Mouse (Mus musculus): Measurements from ENCODE around the gene Rnf207. TPM values are rescaled to one million over a fixed set of nuclear protein-coding genes. Genes with fewer than 3 reads are reported as not detected.

The Rnf207 gene
- polyA plus RNA-seq, 1 experiment from 2014 or later = 0.31 TPM

DNA sequence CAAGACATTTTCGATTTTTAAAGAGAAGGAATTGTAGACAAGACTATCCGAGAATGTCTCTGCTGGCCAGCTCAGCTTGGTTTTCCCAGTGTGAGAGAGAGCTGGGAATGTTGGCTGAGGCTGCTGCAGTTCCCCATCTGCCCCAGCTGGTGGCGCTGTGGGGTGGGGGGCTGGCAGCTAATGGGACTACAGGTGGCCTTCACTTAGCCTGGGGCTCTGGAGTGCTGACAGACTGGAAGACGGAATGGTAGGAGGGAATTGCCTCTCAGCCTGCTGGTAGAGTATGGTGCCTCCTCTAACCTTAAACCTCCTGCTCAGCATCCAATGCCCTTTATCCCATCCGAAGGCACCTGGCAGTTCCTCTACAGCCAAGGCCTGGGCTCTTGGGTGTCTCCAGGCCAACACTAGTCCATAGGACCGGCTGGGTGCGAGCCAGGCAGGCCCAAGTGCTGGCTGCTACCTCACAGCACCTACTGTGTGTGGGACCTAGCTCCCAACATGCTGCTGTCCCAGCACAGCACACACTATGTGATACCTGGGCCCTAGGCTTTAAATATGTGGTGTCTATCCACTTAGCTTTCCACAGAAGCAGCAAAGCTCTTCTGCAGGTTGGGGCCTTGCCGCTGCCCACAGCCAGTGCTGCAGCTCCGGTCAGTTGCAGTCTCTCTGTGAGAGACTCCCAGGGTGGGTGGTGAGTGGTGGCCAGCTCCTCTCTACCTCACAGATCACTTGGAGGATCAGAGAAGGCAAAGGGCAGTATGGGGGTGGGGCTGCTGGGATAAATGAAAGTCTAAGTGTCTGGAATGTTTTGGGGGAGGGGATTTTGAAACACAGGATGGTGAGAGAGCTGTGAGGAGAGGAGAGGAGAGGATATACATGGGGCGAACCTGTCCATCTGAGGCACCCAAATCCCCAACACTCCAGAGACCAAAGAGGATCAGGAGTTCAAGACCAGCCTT, 42.1 kb downstream of the Rnf207 start:
- H3K36me3 ChIP-seq = peaks cover 27% of the 10 kb centered on the region
- H3K4me3 ChIP-seq = no peak overlapping the region
- H3K4me2 ChIP-seq = no peak overlapping the region
- WGBS = 49% methylated on average over 10 of the region's 10 CpGs
- ATAC-seq (ENCODE audit: insufficient number of reproducible peaks, low FRiP score, low TSS enrichment, low read depth) = no peak
- no peaks in the 10 kb centered on the region for H3K9me3 ChIP-seq
- H3K27me3 ChIP-seq = peaks cover 35% of the 10 kb centered on the region
- no peak overlapping the region for H3K9ac ChIP-seq
- H3K4me1 ChIP-seq = peaks cover 49% of the 10 kb centered on the region
- no peak overlapping the region for H3K27ac ChIP-seq

DNA sequence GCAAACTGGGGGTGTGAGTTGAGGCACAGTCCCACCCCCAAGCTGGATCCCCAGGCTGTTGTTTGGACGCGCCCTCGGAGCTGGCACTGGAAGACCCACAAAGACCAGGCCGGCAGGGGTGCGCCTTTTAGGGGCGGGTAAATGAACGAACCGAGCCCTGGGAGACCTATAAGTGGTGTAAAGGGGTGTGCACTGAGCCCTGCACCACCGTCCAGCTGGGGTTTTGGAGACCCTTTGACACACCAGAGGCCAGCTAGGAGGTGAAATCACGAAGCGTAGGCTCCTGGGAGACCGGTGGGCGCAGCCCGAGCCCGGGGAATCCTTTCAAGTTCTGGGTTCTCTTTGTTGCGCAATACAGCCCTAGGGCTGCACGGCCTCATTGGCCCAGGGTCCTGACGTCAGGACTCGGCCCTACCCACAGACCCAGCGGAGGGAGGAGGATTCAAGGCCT, 44.1 kb downstream of the Rnf207 start:
- 3% methylated on average over 20 of the region's 20 CpGs for WGBS
- Histone ChIP-seq H3K27ac (peak overlapping the region; percentile 88), H3K4me1 (peaks cover 58% of the 10 kb centered on the region), H3K4me3 (peak overlapping the region; percentile 76), H3K27me3 (peaks cover 16% of the 10 kb centered on the region), H3K4me2 (peak overlapping the region; percentile 91), H3K36me3 (peaks cover 8% of the 10 kb centered on the region), H3K9ac (peak overlapping the region; percentile 87), H3K9me3 (no peaks in the 10 kb centered on the region)
- no peak for ATAC-seq (ENCODE audit: insufficient number of reproducible peaks, low FRiP score, low TSS enrichment, low read depth)

DNA sequence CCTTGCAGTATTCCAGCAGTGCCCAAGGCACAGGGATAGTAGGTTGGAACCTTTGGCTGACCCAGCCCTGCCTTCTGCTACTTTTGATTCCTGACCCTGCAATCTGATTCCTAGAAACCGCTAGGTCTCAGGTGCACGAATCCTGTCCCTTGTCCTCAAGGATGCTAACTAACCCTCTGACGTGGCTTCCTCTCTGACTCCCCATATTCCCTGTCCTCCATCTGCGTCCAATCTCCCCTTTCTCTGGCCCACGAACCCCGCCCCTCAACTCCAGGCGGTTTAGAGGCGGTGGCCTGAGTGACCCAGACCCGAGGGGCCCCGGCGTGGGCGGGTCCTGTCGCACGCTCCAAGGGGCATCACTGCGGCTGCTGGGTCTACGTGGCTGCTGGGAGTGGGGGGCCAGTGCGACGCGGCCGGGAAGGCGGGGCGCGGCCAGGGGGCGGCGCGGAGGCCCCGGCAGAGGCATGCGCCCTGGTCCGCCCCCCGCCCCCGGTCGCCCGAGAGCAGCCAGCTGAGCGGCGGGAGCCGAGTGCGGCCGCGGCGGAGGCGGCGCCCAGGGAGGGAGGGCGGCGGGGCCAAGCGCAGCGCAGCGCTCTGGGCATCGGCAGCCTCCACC, 45.1 kb downstream of the Rnf207 start, which contains the start of gene Gpr153:
Gpr153 (plus strand) TSS at position 612 of the 616 bp plus-strand sequence.
- Histone ChIP-seq H3K36me3 (0 out of 2 replicates have a peak, but pooled peaks cover under 1% of the 10 kb centered on the region), H3K27ac (peak within 1 kb of the TSS; percentile 88), H3K9me3 (no peaks in the 10 kb centered on the region), H3K4me2 (peak within 1 kb of the TSS; percentile 91), H3K4me3 (peak within 1 kb of the TSS; percentile 76), H3K27me3 (peaks cover 9% of the 10 kb centered on the region; the same call in 1 of the 2 replicates), H3K9ac (peak within 1 kb of the TSS; percentile 87), H3K4me1 (peaks cover 58% of the 10 kb centered on the region)
- ATAC-seq (ENCODE audit: insufficient number of reproducible peaks, low FRiP score, low TSS enrichment, low read depth) = peak; percentile 66
- WGBS = 2% methylated on average over 33 of the region's 48 CpGs

DNA sequence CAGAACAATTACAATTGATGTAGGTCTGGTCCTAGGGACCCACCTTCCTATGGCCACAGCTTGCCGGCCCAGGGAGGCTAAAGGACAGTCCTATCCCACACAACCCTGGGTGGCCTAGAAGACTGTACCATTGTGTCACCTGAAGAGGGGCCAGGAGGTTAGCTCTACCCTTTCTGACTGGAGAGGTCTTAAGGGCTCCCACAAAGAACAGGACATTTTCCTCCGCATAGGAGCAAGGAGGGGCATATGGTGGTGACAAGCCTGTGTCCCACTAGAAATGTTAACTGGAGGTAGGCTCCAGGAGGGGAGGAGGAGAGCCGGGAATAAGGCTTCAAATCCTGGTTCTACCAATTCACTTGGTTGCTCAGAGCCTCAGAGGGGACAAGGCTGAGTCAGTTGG, 45.6 kb downstream of the Rnf207 start:
- Histone ChIP-seq H3K27me3 (peaks cover 9% of the 10 kb centered on the region; the same call in 1 of the 2 replicates), H3K4me3 (peak overlapping the region; percentile 76), H3K4me1 (peaks cover 58% of the 10 kb centered on the region), H3K4me2 (peak overlapping the region; percentile 91), H3K9ac (no peak overlapping the region), H3K9me3 (no peaks in the 10 kb centered on the region), H3K27ac (peak overlapping the region; percentile 88), H3K36me3 (no peaks in the 10 kb centered on the region)
- WGBS = 42% methylated on average over 3 of the region's 3 CpGs
- ATAC-seq (ENCODE audit: insufficient number of reproducible peaks, low FRiP score, low TSS enrichment, low read depth) = no peak

DNA sequence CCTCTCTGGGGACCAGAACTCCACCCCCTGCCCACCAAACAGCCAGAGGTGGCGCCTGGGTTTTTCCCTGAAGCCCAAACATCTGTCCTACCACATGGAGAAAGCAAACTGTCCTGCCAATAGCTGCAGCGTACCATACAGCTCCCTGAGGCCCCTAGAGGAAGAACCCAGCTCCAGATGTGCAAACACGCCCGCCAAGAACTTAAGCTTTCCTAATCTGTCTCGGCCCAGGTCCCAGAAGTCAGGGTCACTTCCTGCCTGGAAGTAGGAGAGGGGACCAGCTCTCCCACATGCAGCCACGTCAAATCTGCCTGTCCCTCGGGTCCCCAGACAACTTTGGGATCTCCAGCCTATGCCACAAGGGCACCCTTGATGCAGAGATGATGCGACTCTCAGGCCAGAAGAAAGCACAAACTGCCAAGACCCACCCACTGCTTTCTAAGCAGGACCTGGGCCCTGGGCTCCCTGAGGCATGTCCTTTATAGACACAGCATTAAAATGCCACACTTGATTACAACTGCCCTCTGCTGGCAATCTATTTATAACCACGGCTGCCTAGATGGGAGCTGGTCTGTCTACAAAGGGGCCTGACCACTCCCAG, 46.2 kb downstream of the Rnf207 start:
- ATAC-seq (ENCODE audit: insufficient number of reproducible peaks, low FRiP score, low TSS enrichment, low read depth) = no peak
- peaks cover 9% of the 10 kb centered on the region; the same call in 1 of the 2 replicates for H3K27me3 ChIP-seq
- H3K4me3 ChIP-seq = no peak overlapping the region
- peaks cover 63% of the 10 kb centered on the region for H3K4me1 ChIP-seq
- peak overlapping the region; percentile 88 for H3K27ac ChIP-seq
- H3K9me3 ChIP-seq = no peaks in the 10 kb centered on the region
- WGBS = 14% methylated on average over 9 of the region's 9 CpGs
- no peaks in the 10 kb centered on the region for H3K36me3 ChIP-seq
- H3K9ac ChIP-seq = no peak overlapping the region
- no peak overlapping the region for H3K4me2 ChIP-seq

DNA sequence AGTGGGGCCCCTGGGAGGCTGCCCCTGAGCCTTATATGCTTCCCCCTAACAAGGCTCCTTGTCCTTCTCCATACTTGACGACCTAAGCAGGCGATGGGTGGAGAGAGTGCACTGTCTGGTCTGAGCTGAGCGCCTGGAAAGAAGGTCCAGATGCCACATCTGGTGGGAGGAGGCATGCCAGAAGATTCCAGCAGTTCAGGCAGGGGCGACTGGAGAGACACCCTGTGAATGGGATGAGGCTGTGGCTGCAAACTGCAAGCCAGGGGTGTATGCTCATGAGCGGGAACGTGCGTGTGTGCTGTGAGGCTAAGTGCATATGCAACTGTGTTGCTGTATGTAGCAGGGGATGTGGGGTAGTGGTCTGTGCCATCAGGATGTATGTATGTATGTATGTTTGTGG, 46.8 kb downstream of the Rnf207 start:
- H3K36me3 ChIP-seq = no peaks in the 10 kb centered on the region
- peaks cover 66% of the 10 kb centered on the region for H3K4me1 ChIP-seq
- no peak overlapping the region for H3K4me3 ChIP-seq
- H3K9ac ChIP-seq = no peak overlapping the region
- peak; percentile 26; the same call in 1 of the 2 replicates for ATAC-seq (ENCODE audit: insufficient number of reproducible peaks, low FRiP score, low TSS enrichment, low read depth)
- peak overlapping the region; percentile 88 for H3K27ac ChIP-seq
- H3K9me3 ChIP-seq = no peaks in the 10 kb centered on the region
- 39% methylated on average over 7 of the region's 7 CpGs for WGBS
- H3K4me2 ChIP-seq = no peak overlapping the region
- H3K27me3 ChIP-seq = peaks cover 9% of the 10 kb centered on the region; the same call in 1 of the 2 replicates

DNA sequence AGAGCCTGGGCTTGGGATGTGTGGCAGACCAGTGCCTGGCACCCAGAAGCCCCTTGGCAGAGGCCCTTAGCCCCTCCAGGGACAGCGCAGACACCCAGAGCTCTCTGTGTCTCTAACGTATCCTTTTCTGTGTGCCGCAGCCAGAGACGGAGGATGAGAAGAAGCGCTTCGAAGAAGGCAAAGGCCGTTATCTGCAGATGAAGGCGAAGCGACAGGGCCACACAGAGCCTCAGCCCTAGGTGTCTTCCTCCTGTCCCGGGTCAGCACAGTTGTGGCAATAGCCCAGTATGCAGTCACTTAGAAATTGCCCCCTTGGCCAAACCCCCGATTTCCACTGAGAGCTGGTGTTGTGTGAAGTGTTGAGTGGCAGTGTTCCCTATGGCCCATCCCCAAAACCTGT, 47.5 kb downstream of the Rnf207 start:
- Histone ChIP-seq H3K27me3 (peaks cover 5% of the 10 kb centered on the region; the same call in 1 of the 2 replicates), H3K4me1 (peaks cover 63% of the 10 kb centered on the region), H3K9me3 (no peaks in the 10 kb centered on the region), H3K4me3 (no peak overlapping the region), H3K9ac (no peak overlapping the region), H3K27ac (peak overlapping the region; percentile 88), H3K36me3 (no peaks in the 10 kb centered on the region), H3K4me2 (no peak overlapping the region)
- no peak for ATAC-seq (ENCODE audit: insufficient number of reproducible peaks, low FRiP score, low TSS enrichment, low read depth)
- 85% methylated on average over 11 of the region's 11 CpGs for WGBS

DNA sequence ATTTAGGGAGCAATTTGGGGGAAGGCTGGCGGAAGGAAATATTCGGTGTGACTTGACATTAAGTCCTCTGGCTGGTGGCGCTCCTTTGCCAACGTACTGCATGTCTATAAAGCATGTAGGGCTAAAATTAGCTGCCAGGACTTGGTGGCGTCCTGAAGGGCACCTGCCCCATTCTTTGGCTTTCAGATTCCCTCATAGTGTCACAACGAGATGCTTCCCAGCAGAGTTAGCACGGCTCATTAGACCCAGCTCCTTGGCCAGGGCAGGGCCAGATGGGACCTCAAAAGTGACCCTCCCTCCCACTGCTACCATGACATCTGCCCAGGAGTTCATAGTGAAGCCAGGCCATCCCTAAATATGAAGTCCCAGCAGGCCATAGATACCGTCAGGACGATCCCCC, 48.2 kb downstream of the Rnf207 start:
- no peaks in the 10 kb centered on the region for H3K36me3 ChIP-seq
- WGBS = 72% methylated on average over 9 of the region's 9 CpGs
- peaks cover 65% of the 10 kb centered on the region for H3K4me1 ChIP-seq

DNA sequence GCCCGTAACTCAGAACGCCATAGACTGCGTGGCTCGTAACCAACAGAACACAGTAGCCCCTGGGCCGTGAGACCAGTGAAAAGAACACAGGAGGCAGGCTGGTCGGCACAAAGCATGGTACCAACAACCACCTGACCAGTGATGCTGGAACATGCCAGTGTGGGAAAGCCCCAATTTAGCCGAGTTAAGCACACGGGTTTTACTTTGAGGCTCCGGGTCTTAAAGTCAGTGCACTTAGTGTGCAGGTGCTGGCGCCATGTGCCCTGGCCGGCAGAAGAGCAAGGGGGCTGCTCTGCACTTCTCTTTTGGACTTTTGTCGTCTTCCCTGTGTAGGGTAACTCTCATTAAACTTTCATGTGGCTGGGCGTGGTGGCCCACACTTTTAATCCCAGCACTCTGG, 48.8 kb downstream of the Rnf207 start:
- Histone ChIP-seq H3K27me3 (no peaks in the 10 kb centered on the region), H3K4me2 (no peak overlapping the region), H3K4me1 (peaks cover 62% of the 10 kb centered on the region), H3K4me3 (no peak overlapping the region), H3K9ac (no peak overlapping the region), H3K27ac (no peak overlapping the region), H3K36me3 (no peaks in the 10 kb centered on the region), H3K9me3 (no peaks in the 10 kb centered on the region)
- ATAC-seq (ENCODE audit: insufficient number of reproducible peaks, low FRiP score, low TSS enrichment, low read depth) = no peak
- 79% methylated on average over 13 of the region's 13 CpGs for WGBS

More for the DNA sequence above, 48.2 kb downstream of the Rnf207 start:
- no peak overlapping the region for H3K27ac ChIP-seq
- no peak overlapping the region for H3K4me2 ChIP-seq
- H3K9me3 ChIP-seq = no peaks in the 10 kb centered on the region
- peaks cover 3% of the 10 kb centered on the region; the same call in 1 of the 2 replicates for H3K27me3 ChIP-seq
- no peak overlapping the region for H3K9ac ChIP-seq
- no peak for ATAC-seq (ENCODE audit: insufficient number of reproducible peaks, low FRiP score, low TSS enrichment, low read depth)
- H3K4me3 ChIP-seq = no peak overlapping the region

DNA sequence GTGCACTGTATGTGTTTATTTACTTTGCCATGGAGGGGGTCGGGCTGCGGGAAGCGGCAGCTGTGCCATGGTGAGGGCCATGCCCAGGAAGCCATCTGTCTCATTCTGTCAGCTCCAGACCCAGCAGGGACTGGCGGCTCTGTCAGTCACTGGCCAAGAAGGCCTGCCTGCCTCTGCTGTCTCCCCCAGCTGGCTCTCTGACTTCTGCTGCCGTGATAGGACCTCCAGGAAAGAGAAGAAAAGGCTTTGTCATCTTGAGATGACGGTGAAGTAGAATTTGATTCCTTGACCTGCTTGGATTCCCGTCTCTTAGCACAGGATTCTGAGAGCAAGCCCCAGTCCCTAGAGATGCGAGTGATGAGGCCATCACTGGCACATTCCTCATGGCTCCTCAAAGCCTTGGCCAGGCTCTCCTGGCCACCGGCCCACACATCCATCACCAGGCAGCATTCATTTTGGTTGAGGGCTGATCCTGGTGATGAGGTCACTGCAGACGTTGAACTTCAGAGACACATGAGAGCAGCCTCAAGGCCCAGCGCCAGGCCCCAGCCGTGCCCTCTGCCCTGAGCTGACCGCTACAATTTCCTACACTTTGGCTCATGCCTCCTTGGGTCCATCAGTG, 50.9 kb downstream of the Rnf207 start:
- no peak for ATAC-seq (ENCODE audit: insufficient number of reproducible peaks, low FRiP score, low TSS enrichment, low read depth)
- no peaks in the 10 kb centered on the region; the same call in 1 of the 2 replicates for H3K36me3 ChIP-seq
- no peaks in the 10 kb centered on the region for H3K27me3 ChIP-seq
- H3K9me3 ChIP-seq = no peaks in the 10 kb centered on the region
- WGBS = 67% methylated on average over 13 of the region's 13 CpGs
- H3K4me3 ChIP-seq = no peak overlapping the region
- no peak overlapping the region for H3K4me2 ChIP-seq
- H3K9ac ChIP-seq = no peak overlapping the region
- H3K4me1 ChIP-seq = peaks cover 60% of the 10 kb centered on the region
- H3K27ac ChIP-seq = no peak overlapping the region; the same call in 1 of the 2 replicates

DNA sequence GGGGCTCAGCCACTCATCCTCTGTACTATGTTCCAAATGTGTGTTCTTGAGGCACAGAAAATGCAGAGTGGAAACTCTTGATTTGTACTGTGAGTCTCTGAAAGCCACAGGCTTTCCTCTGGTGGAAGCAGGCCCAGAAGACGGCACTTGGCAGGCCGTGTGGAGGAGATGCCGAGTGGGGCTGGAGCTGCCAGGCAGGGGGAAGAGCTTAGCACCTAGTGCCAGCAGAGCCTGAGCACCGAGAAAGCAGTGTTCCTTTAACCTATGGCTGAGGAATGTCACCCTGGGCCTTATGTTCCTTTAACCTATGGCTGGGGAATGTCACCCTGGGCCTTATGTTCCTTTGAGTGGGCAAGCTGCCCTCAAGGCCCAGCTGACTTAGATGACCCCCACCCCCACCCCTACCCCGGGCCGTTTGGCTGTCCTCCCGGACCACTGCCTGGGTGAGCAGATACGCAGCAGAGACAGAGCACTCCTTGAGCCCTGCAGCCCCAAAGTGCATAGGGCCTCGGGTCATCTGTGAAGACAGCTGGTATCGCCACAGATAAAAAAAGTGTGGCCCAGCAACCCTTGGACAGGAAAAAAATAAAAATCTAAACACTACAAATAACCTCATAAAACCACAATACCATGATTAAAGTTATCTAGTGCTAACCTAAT, 52.4 kb downstream of the Rnf207 start:
- no peaks in the 10 kb centered on the region for H3K27me3 ChIP-seq
- no peak overlapping the region for H3K9ac ChIP-seq
- no peak overlapping the region for H3K4me2 ChIP-seq
- H3K4me1 ChIP-seq = peaks cover 59% of the 10 kb centered on the region
- H3K27ac ChIP-seq = peak overlapping the region; percentile 73
- WGBS = 41% methylated on average over 10 of the region's 10 CpGs
- no peak for ATAC-seq (ENCODE audit: insufficient number of reproducible peaks, low FRiP score, low TSS enrichment, low read depth)
- H3K9me3 ChIP-seq = no peaks in the 10 kb centered on the region
- no peak overlapping the region for H3K4me3 ChIP-seq
- H3K36me3 ChIP-seq = no peaks in the 10 kb centered on the region; the same call in 1 of the 2 replicates

Data from limb, embryonic 15.5 days (tissue).